Comparison of ENCODE assay signal across 30 mouse cellular contexts in genomic region chr2:144700608-144701007, GRCm38 (mm10).
DNase-seq lines count a peak whose midpoint lies in the region; ATAC-seq lines count a peak whose summit lies in the region.
"Had no signal": no experiment of that assay in that cellular context is flagged by ENCODE, and none has a peak within 500 bp of the region (broad histone marks: within the 10 kb centered on the region; RNA-seq: fewer than 3 reads in every experiment).

No protein-coding gene starts in this region.

- H3K27ac ChIP-seq in limb, embryonic 11.5 days (replicated peaks; ENCODE audit: low read depth, low read length): no peak overlapping the region
- no peak overlapping the region for H3K27ac ChIP-seq in limb, embryonic 10.5 days
- H3K27ac ChIP-seq: embryonic facial prominence, embryonic 13.5 days; embryonic facial prominence, embryonic 15.5 days; forebrain, embryonic 10.5 days; forebrain, embryonic 12.5 days had no signal

- H3K4me1 ChIP-seq in limb, embryonic 11.5 days (ENCODE audit: control insufficient read depth, insufficient read depth, low read length): no peaks in the 10 kb centered on the region
- H3K4me1 ChIP-seq in limb, embryonic 10.5 days: peaks cover 14% of the 10 kb centered on the region; the same call in 1 of the 2 replicates
- H3K4me1 ChIP-seq: embryonic facial prominence, embryonic 13.5 days; forebrain, embryonic 10.5 days; forebrain, embryonic 12.5 days had no signal

- H3K9me3 ChIP-seq in limb, embryonic 11.5 days (ENCODE audit: control insufficient read depth, low read length): no peaks in the 10 kb centered on the region
- H3K9me3 ChIP-seq in limb, embryonic 10.5 days (replicated peaks): no peaks in the 10 kb centered on the region
- H3K9me3 ChIP-seq: embryonic facial prominence, embryonic 13.5 days; embryonic facial prominence, embryonic 15.5 days; forebrain, embryonic 10.5 days; forebrain, embryonic 12.5 days; G1E had no signal

- H3K4me2 ChIP-seq in limb, embryonic 11.5 days (ENCODE audit: low read depth, severe bottlenecking): no peak overlapping the region
- H3K4me2 ChIP-seq: embryonic facial prominence, embryonic 13.5 days; embryonic facial prominence, embryonic 15.5 days; forebrain, embryonic 12.5 days had no signal

- no peak for ATAC-seq in limb, embryonic 11.5 days (ENCODE audit: insufficient number of reproducible peaks, low FRiP score, low TSS enrichment, low read depth)
- ATAC-seq: activated CD4-positive, CD25-positive, alpha-beta regulatory T cell, adult 4 months; CD4-positive, CD25-positive, alpha-beta regulatory T cell, adult 4 months; forebrain, embryonic 14.5 days; forebrain, embryonic 16.5 days; Patski had no signal

- H3K27me3 ChIP-seq in limb, embryonic 11.5 days (ENCODE audit: control insufficient read depth, insufficient read depth, low read length): no peaks in the 10 kb centered on the region
- no peaks in the 10 kb centered on the region for H3K27me3 ChIP-seq in limb, embryonic 10.5 days (ENCODE audit: low read depth, poor library complexity, severe bottlenecking)
- H3K27me3 ChIP-seq: CH12.LX; embryonic facial prominence, embryonic 13.5 days; embryonic facial prominence, embryonic 15.5 days; forebrain, embryonic 12.5 days; Patski had no signal

- H3K36me3 ChIP-seq in limb, embryonic 11.5 days (ENCODE audit: control insufficient read depth, insufficient read depth, low read length): no peaks in the 10 kb centered on the region
- no peaks in the 10 kb centered on the region for H3K36me3 ChIP-seq in limb, embryonic 10.5 days
- H3K36me3 ChIP-seq: embryonic facial prominence, embryonic 13.5 days; embryonic facial prominence, embryonic 15.5 days; forebrain, embryonic 10.5 days; forebrain, embryonic 12.5 days had no signal

- H3K4me3 ChIP-seq in limb, embryonic 11.5 days (ENCODE audit: low read depth, low read length): no peak overlapping the region
- H3K4me3 ChIP-seq in limb, embryonic 10.5 days: no peak overlapping the region
- H3K4me3 ChIP-seq: embryonic facial prominence, embryonic 13.5 days; embryonic facial prominence, embryonic 15.5 days; erythroblast, embryonic 14.5 days; forebrain, embryonic 10.5 days; forebrain, embryonic 12.5 days had no signal

- no peak overlapping the region for H3K9ac ChIP-seq in limb, embryonic 11.5 days (ENCODE audit: low read length)
- H3K9ac ChIP-seq: embryonic facial prominence, embryonic 13.5 days; embryonic facial prominence, embryonic 15.5 days; forebrain, embryonic 12.5 days had no signal

- WGBS in limb, embryonic 11.5 days: 36% methylated on average over 11 of the region's 11 CpGs
- WGBS in limb, embryonic 10.5 days: 65% methylated on average over 11 of the region's 11 CpGs

- peak; percentile 72 for DNase-seq in heart, adult 11 months
- DNase-seq in heart, adult 8-10 months (ENCODE audit: low spot score): no peak
- DNase-seq in limb, embryonic 11.5 days (ENCODE audit: low spot score): peak; percentile 42
- DNase-seq in limb, embryonic 10.5 days (ENCODE audit: low spot score): no peak
- peak; percentile 24 for DNase-seq in retina, postnatal 1 day
- DNase-seq in retina, embryonic 14.5 days (ENCODE audit: low spot score): no peak
- peak; percentile 55 for DNase-seq in forelimb bud, embryonic 11.5 days (ENCODE audit: low read depth, low spot score)
- DNase-seq in urinary bladder, postnatal 14 days (ENCODE audit: low spot score): no peak
- DNase-seq: adrenal gland, adult 8-10 months; adrenal gland, postnatal 14 days; adrenal gland, postnatal 36 days; B cell, adult 2 months; cerebellum, adult 11-12 months; cerebellum, adult 2 months; cerebellum, adult 9-10 months; cerebellum, postnatal 10 days; cerebellum, postnatal 25 days; embryo, embryonic 11 days had no signal

Comparison
In these comparisons a context has a peak if more than half of its experiments do, and no peak if none do; other contexts are left out.
1. DNase-seq: peak in heart, adult 11 months (single experiment), limb, embryonic 11.5 days (single experiment), retina, postnatal 1 day (single experiment) and forelimb bud, embryonic 11.5 days (single experiment); none in heart, adult 8-10 months (single experiment), limb, embryonic 10.5 days (single experiment), retina, embryonic 14.5 days (single experiment) and urinary bladder, postnatal 14 days (single experiment).